Mouse (Mus musculus) heart, embryonic 14.5 days (tissue): ENCODE results near the gene Prpf39. TPM values are rescaled to one million over a fixed set of nuclear protein-coding genes. Genes with fewer than 3 reads are reported as not detected.

Source experiments
- ATAC-seq: fragments of 200-750 bp; cut with Nextera tagmentation; 2 replicates; pipeline ENCODE4 v1.8.0; 2017; ENCODE audit warnings: low read depth, moderate TSS enrichment; ENCODE audit not compliant: insufficient number of reproducible peaks, insufficient read depth, low FRiP score
- H3K27ac ChIP-seq, 2 experiments: fragments of 200-500 bp in 1 of 2; fragments of 300-500 bp in 1 of 2; sonication (generic) in 1 of 2; replicated peaks in 1 of 2; 2 replicates each; pipeline ENCODE4 v1.5.1; 2012 to 2014; ENCODE audit warnings: low read depth in 2 of 2, low read length in 2 of 2, control low read depth in 1 of 2, mild to moderate bottlenecking in 1 of 2, mixed read lengths in 1 of 2; ENCODE audit not compliant: control insufficient read depth in 1 of 2, insufficient read depth in 1 of 2
- H3K27me3 ChIP-seq: fragments of 300-500 bp; sonication (generic); 2 replicates; pipeline ENCODE4 v1.6.1; 2014; ENCODE audit warnings: mild to moderate bottlenecking, low read length, control low read depth; ENCODE audit not compliant: control insufficient read depth, insufficient read depth
- H3K36me3 ChIP-seq: fragments of 300-500 bp; sonication (generic); 2 replicates; pipeline ENCODE4 v1.6.1; 2014; ENCODE audit warnings: mild to moderate bottlenecking, control low read depth, low read length, mixed read lengths; ENCODE audit not compliant: control insufficient read depth, insufficient read depth
- H3K4me1 ChIP-seq, 2 experiments: fragments of 200-500 bp in 1 of 2; fragments of 300-500 bp in 1 of 2; sonication (generic) in 1 of 2; 2 replicates each; pipeline ENCODE4 v1.6.1; 2012 to 2014; ENCODE audit warnings: low read length in 2 of 2, control low read depth in 1 of 2, mixed read lengths in 1 of 2; ENCODE audit not compliant: control insufficient read depth in 2 of 2, insufficient read depth in 2 of 2
- H3K4me2 ChIP-seq: fragments of 300-500 bp; sonication (generic); 2 replicates; pipeline ENCODE4 v1.6.1; 2014; ENCODE audit warnings: mild to moderate bottlenecking, low read length
- H3K4me3 ChIP-seq, 2 experiments: fragments of 200-500 bp in 1 of 2; fragments of 300-500 bp in 1 of 2; sonication (generic) in 1 of 2; 2 replicates each; pipeline ENCODE4 v1.5.1; 2012 to 2014; ENCODE audit warnings: low read length in 2 of 2, mild to moderate bottlenecking in 2 of 2, control low read depth in 1 of 2, low read depth in 1 of 2, moderate library complexity in 1 of 2; ENCODE audit not compliant: control insufficient read depth in 1 of 2, insufficient read depth in 1 of 2
- H3K9ac ChIP-seq: fragments of 300-500 bp; sonication (generic); 2 replicates; pipeline ENCODE4 v1.6.1; 2014; ENCODE audit warnings: mild to moderate bottlenecking, low read length
- H3K9me3 ChIP-seq: fragments of 300-500 bp; sonication (generic); 2 replicates; pipeline ENCODE4 v1.6.1; 2016; ENCODE audit warnings: low read length, control low read depth; ENCODE audit not compliant: control insufficient read depth
- WGBS: fragments of 180-500 bp; shearing (Covaris S2); extraction: QIAGEN DNeasy Blood & Tissue Kit; methylation state at CpG from one replicate; pipeline ENCODE4 v1.1.7; 2014; 5-methylcytosine and 5-hydroxymethylcytosine counted together
- polyA plus RNA-seq: library from polyadenylated mRNA; unstranded; fragments of >200 nt; fragmentation: Nextera tagmentation; extraction: Ambion mirVana; gene quantifications from 2 replicates; pipeline ENCODE4 v1.2.1, GENCODE M21; 2014

Prpf39 gene
- polyA plus RNA-seq: 32.9 and 34.4 TPM in 2 replicates

DNA sequence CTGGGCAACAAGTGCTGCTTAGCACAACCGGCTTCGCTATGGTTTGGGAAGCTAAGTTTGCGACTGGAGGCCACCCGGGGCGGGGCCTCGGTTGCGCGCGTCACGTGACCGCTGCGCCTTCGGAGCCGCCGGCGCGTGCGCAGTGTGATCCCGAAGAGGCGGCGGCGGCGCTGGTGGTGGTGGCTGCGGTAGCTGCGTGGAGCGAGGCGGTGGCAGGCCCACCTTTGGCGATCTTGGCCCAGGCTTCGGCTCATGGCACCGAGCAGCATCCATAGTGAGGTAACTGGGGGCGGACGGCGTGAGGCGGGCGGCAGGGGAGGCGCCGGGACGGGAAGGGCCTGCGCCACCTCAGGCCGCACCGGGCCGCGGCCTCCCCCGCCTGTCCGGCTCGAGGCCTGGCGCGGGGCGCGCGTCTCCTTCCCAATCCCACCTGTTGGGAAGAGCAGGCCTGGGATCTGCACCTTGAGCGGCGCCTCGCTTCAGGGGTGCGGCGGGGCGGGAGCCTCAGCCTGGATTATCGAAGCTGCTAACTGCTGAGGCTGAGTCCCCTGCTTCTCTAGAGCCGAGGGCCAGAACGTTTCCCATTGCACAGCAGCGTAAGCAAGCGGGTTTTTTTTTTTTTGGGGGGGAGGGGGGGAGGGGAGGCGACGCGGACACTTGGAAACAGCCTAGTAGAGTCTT lies at the start of gene Prpf39:
Prpf39 (plus strand) TSS at position 144 of the 681 bp plus-strand sequence.
- Histone ChIP-seq H3K27me3 (no peaks in the 10 kb centered on the region), H3K4me3 (peak within 1 kb of the TSS; percentile 69 to 100), H3K27ac (peak within 1 kb of the TSS; percentile 81 to 94), H3K4me2 (peak within 1 kb of the TSS; percentile 75), H3K9ac (peak within 1 kb of the TSS; percentile 87), H3K9me3 (no peaks in the 10 kb centered on the region), H3K36me3 (0 out of 2 replicates have a peak, but pooled peaks cover 4% of the 10 kb centered on the region), H3K4me1 (peaks cover 4 to 23% of the 10 kb centered on the region in 2 experiments; a peak in 3 of 4 replicates)
- under 1% methylated on average over 65 of the region's 65 CpGs for WGBS
- peak; percentile 89 for ATAC-seq

DNA sequence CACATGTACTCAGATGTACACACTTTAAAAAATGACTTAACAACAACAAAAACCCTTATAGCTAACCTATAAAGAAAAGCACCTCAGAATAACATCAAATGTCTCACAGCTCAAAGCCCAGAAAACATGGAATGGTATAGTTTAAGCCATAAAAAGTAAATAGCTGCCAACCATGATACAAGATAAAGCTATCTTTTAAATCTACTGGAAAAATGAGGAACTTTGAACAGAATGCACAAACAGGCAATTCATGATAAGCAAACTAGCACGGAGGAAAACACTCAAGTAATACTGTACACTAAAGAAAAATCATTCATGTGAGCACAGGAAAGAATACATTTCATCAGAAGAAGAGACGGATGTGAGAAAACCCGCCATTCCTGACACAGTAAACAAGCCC lies 28.4 kb upstream of the Prpf39 start:
- WGBS: 85% methylated on average over 3 of the region's 3 CpGs

GRCm38 (mm10) chr12:65022842-65023241 lies 13.3 kb upstream of the Prpf39 start:
- Histone ChIP-seq H3K4me2 (no peak overlapping the region), H3K9ac (no peak overlapping the region), H3K27ac (no peak overlapping the region), H3K9me3 (no peaks in the 10 kb centered on the region), H3K4me1 (no peaks in the 10 kb centered on the region), H3K27me3 (no peaks in the 10 kb centered on the region), H3K4me3 (no peak overlapping the region), H3K36me3 (peaks cover 32% of the 10 kb centered on the region)
- 97% methylated on average over 6 of the region's 6 CpGs for WGBS
- no peak for ATAC-seq

More for the DNA sequence above, 28.4 kb upstream of the Prpf39 start:
- H3K4me2 ChIP-seq: no peak overlapping the region
- no peak overlapping the region for H3K9ac ChIP-seq
- no peaks in the 10 kb centered on the region for H3K4me1 ChIP-seq
- H3K27ac ChIP-seq: no peak overlapping the region
- peaks cover 86% of the 10 kb centered on the region for H3K36me3 ChIP-seq
- H3K9me3 ChIP-seq: no peaks in the 10 kb centered on the region
- no peaks in the 10 kb centered on the region for H3K27me3 ChIP-seq
- no peak overlapping the region for H3K4me3 ChIP-seq
- ATAC-seq: no peak

- H3K36me3 ChIP-seq: 0 out of 2 replicates have a peak, but pooled peaks cover 2% of the 10 kb centered on the region
- H3K27me3 ChIP-seq: no peaks in the 10 kb centered on the region
- peak overlapping the region; percentile 39 to 81 for H3K27ac ChIP-seq
- WGBS: 48% methylated on average over 8 of the region's 8 CpGs
- H3K4me3 ChIP-seq: peak overlapping the region; percentile 69 to 100
- ATAC-seq: no peak
- H3K4me1 ChIP-seq: peaks cover 4 to 23% of the 10 kb centered on the region in 2 experiments; a peak in 3 of 4 replicates
- no peaks in the 10 kb centered on the region for H3K9me3 ChIP-seq
- peak overlapping the region; percentile 87 for H3K9ac ChIP-seq
- H3K4me2 ChIP-seq: peak overlapping the region; percentile 75
Measured at GRCm38 (mm10) chr12:65035839-65036189, 319 bp upstream of the Prpf39 start.

DNA sequence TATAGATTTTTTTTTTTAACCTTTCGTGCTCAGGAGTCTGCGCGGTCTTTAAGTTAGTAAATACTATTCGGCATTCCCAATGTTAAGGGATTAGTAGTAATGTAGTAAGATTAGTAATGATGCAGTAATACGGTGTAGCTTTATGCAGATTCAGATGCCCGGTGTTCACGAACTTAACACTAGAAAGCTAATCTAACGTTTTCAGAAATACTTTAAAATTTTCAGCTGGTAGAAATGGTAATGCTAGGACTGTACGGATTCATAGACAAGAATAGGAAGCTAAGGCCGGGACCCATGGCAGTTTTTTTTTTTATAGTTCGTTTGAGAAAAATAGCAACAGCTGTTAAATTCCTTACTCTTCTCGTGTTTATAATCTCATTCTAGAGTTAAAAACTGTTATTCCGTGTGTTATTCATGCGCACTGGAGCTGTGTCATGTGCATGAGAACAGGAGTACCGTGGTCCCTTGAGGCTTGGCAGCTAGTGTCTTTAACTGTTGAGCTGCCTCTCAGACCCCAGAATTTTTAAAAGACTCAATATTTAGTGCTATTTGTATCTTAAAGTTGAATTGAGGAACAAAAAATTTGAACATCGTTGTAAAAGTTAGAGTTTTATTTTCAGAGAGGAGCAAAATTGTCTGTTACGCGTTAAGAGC lies 886 bp downstream of the Prpf39 start:
- Histone ChIP-seq H3K27ac (no peak overlapping the region), H3K36me3 (0 out of 2 replicates have a peak, but pooled peaks cover 6% of the 10 kb centered on the region), H3K4me2 (peak overlapping the region; percentile 75), H3K27me3 (no peaks in the 10 kb centered on the region), H3K9ac (peak overlapping the region; percentile 87), H3K4me1 (peaks cover 4 to 23% of the 10 kb centered on the region in 2 experiments; a peak in 3 of 4 replicates), H3K9me3 (no peaks in the 10 kb centered on the region), H3K4me3 (peak overlapping the region; percentile 69 to 100)
- 10% methylated on average over 18 of the region's 18 CpGs for WGBS
- ATAC-seq: no peak

DNA sequence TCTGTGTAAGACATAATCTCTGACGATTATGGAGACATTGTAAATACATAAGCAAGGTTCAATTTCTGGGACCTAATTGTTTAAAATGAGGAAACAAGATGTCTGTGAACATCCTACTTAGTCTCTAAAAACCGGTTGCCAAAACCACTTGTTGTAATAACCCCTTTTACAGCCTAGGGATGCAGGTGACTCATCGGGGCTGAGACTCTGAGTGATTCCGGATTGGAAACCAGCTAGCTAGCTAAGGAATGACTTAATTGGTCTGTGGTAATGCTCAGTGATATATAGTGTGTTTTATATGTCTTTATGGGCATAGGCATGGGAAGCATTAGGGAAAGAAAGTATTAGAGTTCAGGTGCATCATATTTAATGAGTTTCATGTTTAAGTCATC lies 1.4 kb downstream of the Prpf39 start:
- no peak overlapping the region for H3K27ac ChIP-seq
- H3K9me3 ChIP-seq: no peaks in the 10 kb centered on the region
- WGBS: 17% methylated on average over 4 of the region's 4 CpGs
- peak overlapping the region; percentile 12 to 69; a peak in 3 of 4 replicates for H3K4me3 ChIP-seq
- no peaks in the 10 kb centered on the region for H3K27me3 ChIP-seq
- peaks cover 4 to 23% of the 10 kb centered on the region in 2 experiments; a peak in 3 of 4 replicates for H3K4me1 ChIP-seq
- H3K4me2 ChIP-seq: peak overlapping the region; percentile 75
- H3K36me3 ChIP-seq: peaks cover 9% of the 10 kb centered on the region
- H3K9ac ChIP-seq: peak overlapping the region; percentile 87
- ATAC-seq: no peak

DNA sequence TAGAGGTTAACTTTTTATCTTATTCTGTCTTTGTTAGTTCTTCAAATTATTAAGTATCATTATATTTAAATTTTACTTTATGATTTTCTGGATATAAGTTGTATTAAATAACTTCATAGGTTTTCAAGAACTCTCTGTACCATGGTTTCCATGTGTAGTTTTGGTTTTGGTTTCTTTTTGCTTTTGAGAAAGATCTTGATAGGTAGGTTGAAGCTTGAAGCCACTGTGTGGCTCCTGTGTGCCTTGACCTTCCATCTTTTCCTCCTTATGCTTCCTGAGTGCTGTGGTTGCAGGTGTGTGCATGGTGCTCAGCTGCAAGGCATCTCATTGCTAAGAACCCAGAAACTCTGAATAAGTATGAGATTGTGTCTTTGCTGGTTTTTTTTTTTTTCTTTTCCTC lies 12.7 kb downstream of the Prpf39 start:
- no peak overlapping the region for H3K4me3 ChIP-seq
- H3K9ac ChIP-seq: no peak overlapping the region
- H3K27ac ChIP-seq: no peak overlapping the region
- no peaks in the 10 kb centered on the region for H3K9me3 ChIP-seq
- H3K36me3 ChIP-seq: peaks cover 68% of the 10 kb centered on the region
- no peak for ATAC-seq
- H3K4me2 ChIP-seq: no peak overlapping the region
- H3K4me1 ChIP-seq: no peaks in the 10 kb centered on the region
- H3K27me3 ChIP-seq: no peaks in the 10 kb centered on the region
